Mouse (Mus musculus) activated CD4-positive, CD25-positive, alpha-beta regulatory T cell, adult 4 months (primary cell): ENCODE measurements around the gene Slc35g2. TPM values are rescaled to one million over a fixed set of nuclear protein-coding genes. Genes with fewer than 3 reads are reported as not detected.

Experiments
- ATAC-seq: one replicate; pipeline ENCODE4 v1.8.0; 2017
- polyA plus RNA-seq, 2 experiments: library from polyadenylated mRNA; unstranded; fragments of 100-300 nt; shearing (Covaris generic); gene quantifications; one replicate each; pipeline ENCODE4 v1.2.1; 2017

Gene Slc35g2
- polyA plus RNA-seq, 2 experiments from 2014 or later, result 0.31 to 0.62 TPM

DNA sequence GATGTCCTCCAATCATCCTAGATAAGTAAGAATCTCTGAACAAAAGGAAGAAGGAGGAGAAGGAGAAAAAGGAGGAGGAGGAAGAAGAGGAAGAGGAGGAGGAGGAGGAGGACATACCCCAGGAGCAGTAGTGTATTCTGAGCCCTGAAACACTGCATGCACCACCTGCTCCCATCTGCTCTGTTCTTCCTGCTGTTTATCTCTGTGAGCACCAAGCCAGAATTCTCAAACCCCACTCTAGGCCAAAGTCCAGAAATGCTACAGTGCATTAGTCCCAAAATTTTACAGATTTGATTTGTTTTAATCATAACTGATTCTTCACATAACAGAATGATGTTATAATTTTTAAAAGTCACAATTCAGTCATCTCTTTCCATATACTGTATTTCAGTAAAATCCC lies 11.9 kb downstream of the Slc35g2 start:
- ATAC-seq, result no peak

DNA sequence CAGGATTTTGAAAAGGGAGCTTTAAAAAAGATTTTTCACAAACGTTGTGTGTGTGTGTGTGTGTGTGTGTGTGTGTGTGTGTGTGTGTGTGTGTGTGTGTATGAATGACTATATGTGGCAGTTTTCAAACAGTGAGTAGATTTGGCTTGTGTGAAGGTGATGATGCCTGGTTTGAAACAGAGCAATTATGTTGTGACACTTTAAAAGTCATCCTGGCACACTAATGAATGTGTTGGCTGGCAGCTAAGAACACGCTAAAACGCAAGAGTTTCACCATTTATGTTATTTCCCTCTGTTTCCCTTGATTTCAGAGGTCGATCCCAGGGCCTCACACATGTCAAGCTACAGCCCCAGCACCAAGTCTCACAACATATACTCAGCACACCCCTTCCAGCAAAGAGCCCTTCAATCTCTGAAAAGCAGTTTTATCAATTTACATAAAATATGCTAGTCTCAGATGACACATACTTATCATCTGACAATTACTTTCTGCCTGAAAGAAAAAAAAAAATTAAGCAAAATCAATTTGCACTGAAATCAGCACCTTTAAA lies 12.8 kb downstream of the Slc35g2 start:
- no peak for ATAC-seq

DNA sequence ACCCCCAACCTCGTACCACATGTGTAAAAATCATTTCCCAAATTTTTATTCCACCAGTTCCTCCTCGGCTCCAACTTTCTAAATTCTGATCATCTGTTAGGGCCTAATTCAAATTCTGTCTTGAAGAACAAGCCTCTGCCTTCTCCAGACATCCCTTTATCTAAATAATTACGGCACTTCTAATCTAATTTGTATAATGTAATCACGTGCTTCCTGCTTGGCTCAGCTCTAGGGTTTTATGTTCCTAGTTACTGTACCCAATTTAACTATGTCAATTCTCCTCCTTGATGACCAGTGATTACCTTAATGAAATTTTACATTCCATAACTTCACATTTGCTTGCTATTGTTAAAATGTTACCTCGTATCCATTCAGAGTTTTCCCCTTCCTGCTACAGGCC lies 15.2 kb downstream of the Slc35g2 start:
- no peak for ATAC-seq

DNA sequence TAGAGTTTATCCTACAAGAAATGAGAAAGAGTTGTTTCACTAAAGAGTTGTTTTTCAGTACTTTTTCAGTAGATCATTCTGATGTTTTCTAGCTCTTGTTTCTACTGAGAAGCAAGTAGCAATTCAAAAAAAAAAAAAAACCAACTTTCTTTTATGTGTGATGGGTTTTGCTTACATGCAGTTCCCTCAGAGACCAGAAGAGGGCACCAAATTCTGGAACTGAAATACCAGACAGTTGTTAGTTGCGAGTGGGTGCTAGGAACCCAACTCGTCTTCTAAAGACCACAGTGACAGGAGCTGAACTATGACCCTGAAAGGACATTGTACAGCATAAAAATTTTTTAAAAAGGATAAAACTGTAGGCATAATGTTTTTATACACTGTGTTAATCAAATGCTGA lies 22.6 kb downstream of the Slc35g2 start:
- ATAC-seq, result no peak

DNA sequence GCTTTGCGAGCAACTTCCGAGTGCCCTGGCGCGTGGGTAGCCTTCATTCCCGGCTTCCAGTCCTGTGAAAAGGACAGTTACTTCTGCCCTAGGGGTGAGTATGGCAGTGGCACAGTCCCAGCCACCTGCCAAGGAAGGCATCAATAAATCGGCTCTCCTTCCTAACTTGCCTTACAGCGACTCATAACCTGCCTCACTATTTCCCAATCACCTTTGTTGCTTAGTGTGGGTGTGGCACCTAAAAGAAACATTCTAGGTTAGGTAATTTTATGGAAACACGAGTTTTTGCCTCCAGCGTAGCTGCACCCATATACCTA lies 24.3 kb downstream of the Slc35g2 start:
- ATAC-seq, result peak; percentile 13

DNA sequence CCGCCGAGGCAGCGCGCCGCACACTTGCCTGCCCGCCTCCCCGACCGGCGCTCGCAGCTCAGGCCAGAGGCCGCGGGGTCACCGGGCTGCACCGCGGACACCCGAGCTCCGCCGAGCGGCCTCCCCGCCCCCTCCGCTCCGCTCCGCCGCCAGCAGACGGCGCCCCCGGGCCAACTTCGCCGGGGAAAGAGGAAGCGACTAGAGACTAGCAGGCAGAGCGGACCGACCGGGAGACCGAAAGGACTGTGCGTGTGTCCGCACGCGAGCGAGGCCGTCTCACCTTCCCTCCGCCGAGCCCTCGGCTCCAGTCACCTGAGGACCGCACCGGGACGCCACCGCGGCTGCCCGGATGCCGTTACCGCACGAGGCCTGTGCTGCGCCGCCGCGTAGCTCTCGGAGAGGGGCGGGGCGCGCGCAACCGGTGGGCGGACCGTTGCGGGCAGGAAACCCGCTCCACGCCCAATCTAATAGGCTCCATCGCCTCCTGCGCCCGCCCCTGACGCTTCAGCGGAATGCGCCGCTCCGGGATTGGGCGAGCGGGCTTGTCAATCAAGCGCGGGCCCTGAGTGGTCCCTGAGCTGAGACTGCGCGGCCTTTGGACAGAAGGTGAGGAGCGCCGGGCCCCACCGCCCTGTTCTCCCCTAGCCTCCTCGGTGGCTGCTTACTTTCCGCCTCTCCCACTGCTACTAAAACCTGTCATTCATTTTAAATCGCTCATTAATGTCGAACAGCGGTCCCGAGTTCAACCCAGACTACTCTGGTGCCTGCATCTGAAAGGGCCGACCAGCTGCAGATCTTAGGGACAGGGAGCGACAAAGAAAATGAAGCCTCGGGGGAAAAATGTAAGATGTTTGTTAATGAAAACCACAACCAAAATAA lies 24.9 kb downstream of the Slc35g2 start, which contains the start of gene Nck1:
Nck1 (minus strand) TSS at position 420 of the 879 bp plus-strand sequence.
- ATAC-seq, result peak; percentile 92

DNA sequence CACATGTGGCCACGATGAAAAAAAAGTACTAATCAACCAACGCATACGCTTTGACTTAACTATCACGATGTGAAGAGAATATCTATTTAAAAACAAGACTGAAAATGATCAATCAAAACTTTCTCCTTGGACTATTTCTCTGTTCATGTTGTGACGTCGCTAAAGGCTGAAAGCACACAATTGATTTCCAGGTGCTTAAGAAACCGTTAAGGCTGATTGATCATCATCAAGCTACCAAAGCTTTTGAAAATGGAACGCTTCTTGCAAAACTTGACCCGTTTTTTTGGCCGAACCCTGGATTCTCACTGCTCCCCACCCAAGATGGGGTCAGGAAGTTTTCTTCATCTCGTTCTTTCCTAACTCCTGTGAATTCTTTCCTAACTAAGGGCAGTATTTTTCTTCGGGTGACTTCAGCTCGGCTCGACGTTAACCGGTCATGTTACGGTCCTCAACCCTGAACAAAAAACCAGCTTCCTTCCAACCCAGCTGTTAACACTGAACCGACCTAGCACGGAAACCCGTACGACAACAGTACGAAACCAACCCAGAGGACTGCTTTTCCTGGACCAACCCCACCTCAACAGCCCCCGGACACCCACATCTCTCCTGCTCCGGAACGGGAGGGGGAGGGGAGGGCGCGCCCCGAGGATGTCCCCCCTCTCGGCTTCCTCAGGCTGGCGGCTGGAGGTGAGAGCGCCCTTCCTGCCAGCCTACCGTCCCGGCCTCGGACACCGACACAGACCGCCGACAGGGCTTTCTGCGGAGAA lies 25.8 kb downstream of the Slc35g2 start:
- ATAC-seq, result peak; percentile 17

DNA sequence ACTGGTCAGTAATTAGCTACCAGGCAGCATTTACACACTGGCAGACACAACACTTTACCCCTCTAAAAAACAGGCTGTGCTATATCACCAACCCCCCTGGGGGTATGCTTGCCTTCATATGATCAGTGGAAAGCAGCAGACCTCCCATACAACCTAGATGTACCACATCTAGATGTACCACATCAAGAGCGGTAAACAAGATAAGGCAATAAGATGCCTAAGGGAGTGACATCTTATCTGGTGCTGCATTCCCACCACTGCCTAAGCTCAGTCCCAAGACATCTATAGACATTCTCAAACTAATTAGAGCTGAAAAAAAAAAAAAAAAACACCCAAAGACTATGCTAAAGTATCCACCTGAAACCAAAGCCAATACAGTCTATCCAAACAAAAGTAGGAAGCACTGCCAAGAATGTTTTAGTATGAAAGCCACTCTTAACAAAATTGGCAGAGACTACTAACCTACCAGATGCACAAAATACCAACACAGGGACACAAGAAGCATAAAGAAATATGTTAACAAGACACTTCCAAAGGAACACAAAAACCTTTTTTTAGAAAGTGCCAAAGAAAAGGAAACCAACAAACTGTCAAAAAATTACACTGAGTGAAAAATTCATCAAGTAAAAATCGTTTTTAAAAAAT lies 35.1 kb downstream of the Slc35g2 start:
- no peak for ATAC-seq

DNA sequence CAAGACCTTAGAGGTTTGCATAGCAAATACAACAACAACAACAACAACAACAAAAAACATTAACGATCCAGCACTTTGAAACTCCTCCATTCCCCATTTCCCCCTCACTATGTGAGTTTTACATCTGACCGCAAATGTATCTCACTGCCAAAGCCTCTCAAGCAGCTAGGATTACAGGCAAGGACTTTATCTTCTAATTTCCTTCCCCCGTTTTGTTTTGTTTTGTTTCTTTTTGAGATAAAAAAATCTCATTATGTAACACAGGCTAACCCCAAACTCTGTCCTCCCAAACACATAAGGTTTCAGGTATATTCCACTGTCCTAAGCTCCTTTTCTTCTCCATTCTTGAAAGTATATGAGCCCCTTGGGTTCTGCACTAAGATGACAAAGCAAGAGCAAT lies 36.2 kb downstream of the Slc35g2 start:
- no peak for ATAC-seq

DNA sequence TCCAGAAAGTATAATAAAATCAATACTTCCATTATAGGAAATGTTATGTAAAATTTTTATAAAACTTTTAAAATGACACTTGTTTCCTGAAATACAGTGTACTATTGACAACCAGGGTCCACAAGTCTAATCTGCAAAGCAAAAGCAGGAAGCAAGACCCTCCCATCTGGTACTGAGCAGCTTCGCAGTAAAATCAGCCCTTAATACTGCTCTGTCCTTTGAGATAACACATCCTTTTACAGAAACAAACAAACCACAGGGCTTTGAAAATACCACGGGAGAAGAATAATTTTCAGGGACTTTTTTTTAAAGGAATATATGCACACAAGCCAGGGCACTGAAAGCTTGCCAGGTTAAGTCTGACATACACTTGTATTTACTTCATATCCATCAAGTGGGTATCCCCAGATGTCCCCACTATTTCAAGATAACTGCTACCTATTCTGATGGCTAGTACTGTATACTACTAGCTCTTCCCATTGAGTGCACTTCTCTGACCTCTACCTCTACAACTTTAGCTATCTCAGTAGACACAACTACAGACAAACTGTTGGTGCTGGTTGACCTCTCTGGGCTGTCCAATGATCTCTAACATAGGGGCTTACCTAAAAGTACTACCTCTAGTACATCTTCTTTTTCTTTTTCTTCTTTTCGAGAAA lies 37.9 kb downstream of the Slc35g2 start:
- no peak for ATAC-seq

DNA sequence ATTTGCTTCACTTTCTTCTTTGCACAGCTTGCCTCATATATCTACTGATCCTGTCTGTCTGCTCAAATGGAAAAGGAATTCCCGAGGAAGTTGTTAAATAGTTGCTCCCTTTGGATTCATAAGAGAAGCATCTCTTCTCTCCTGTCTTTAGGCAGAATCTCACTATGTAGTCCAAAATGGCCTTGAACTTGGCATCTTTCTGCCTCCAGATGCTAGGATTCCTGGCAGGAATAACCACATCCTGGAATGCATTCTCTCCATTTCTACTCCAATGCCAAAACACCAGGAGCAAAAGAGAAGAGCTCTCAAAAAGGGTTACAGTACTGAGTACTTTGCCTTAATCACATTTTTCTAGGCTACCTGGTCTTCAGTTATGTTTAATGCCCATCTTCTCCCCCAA lies 39.6 kb downstream of the Slc35g2 start:
- ATAC-seq, result no peak

DNA sequence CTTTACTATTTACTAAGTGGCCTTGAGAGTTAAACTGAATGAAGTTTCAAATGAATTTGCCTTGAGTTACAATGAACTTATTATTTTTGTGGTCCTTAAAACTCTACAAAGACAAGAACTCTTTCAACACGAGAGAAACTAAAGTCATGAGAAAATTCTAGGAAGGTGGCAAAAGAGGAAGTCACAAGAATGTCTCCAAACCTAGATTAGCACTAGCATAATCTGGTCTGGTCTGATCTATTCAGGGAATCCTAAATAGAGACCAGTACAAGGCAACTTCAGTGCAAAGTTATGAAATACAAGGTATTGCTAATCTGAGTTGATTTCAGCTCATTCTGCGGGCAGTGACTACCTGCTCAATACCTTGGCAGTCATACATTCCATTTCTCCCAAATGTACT lies 45.7 kb downstream of the Slc35g2 start:
- no peak for ATAC-seq

DNA sequence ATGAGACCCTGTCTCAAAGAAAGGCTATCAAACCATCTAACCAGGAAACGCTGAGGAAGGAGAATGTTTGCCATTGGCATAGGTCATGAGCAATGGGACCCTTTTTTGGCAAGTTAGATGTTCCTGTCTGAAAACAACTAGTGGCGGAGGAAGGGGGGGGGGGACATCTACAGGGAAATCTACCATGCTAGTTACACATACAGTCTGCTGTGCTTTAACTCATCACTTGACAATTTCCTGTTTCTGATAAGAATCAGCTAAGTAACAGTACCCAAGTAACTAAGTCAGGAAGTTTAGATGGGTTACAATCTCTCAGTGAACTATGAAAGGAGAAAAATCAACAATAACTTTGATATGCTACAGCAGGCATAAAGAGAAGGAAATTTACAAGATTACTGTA lies 48.9 kb downstream of the Slc35g2 start:
- peak; percentile 95 for ATAC-seq

DNA sequence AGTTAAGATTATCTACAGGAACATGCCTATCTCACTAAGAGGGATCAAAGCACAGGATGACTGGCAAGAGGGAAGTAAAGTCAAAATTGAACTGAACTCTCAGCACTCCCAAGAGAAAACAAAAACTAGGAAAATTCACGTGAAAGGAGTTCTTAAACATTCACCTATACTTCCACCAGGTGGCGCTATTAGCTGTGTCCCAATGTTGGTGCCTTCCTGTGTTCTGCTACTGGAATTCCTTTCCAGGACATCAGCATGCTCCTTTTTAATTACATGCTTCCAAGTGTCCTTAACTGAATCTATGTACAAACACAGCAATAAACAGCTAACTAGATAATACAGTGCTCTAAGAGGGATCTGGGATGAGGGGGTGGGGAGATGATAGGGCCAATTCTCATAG lies 50.3 kb downstream of the Slc35g2 start:
- no peak for ATAC-seq

DNA sequence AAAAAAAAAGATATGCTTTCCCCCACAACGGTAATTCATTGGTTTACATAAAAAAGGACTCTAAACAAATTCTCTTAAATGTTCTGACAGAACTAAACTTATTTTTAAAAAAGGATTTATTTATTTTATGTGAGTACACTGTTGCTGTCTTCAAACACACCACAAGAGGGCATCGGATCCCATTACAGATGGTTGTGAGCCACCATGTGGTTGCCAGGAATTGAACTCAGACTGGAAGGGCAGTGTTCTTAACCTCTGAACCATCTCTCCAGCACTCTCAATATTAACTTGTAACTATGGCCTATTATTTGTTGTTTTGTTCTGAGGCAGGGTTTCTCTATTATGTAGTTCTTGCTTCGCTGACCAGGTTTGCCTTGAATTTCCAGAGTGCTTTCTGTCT lies 50.9 kb downstream of the Slc35g2 start:
- no peak for ATAC-seq

DNA sequence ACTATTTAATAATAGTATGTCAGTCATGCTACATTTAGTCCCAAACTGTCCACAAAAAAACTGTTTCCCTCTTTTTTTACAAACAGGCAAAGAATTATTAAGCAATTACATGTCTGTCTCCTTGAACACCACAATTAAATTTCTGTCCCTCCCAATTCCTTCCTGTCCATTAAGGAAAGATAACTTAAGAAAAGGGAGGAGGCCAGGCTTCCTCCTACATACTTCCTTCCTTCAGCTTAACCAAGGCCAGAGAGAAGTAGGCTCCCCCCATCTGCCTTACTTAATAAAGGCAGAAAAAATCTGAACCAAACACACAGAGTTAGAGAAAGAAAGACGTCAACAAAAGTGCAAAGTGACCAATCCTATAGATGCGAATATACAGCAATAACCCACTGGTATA lies 63.3 kb downstream of the Slc35g2 start:
- no peak for ATAC-seq

DNA sequence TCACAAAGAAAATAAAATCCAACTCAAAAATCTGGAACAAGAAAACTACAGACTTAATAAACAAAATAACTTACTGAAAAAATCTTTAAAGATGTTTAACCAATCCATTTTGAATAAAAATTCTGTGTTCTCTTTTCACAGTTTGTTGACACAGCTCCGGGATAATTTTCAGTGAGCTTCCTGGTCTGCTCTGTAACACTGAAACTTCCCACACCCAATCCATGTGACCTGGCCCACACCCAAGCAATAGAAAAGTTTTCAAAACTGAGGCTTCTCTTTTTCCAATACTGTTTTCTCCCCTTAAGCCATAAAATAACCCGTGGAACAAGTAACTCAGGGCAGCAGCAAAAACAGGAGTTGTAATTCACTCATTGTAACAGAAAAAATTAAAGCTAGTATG lies 64.2 kb downstream of the Slc35g2 start:
- ATAC-seq, result no peak

DNA sequence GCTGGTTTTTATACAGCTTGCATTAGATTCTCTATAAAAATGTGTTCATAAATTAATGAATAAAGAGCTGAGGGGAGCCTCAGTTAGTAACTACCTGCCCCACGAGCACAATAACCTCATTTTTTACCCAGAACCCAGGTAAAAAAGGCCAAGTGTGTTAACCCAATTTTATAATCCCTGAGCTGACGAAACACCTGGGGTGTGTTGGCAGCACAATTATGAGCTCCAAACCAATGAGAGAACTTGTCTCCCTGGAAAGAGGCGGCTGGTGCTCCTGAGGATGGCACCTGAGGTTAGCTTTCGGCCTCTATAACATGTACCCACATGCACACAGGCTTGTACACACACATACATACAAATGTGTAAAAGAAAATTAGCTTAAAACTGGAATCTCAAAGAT lies 65.4 kb downstream of the Slc35g2 start:
- ATAC-seq, result no peak
